Mouse (Mus musculus) MEL (cell line): ENCODE measurements around the gene Gm10271.

Experiments
- CHD2 ChIP-seq: IDR thresholded peaks from 2 replicates; pipeline ENCODE4 v1.6.1; 2011; ENCODE audit warnings: low read length, improper control_type of control experiment
- CTCF ChIP-seq, 3 experiments: IDR thresholded peaks in 2 of 3; conservative IDR thresholded peaks in 1 of 3; 2 replicates each; pipeline ENCODE4 v1.5.1; 2011 to 2012; ENCODE audit warnings: low read length in 3 of 3, low read depth in 2 of 3, mild to moderate bottlenecking in 2 of 3, improper control_type of control experiment in 1 of 3, inconsistent platforms in 1 of 3, mixed read lengths in 1 of 3, moderate library complexity in 1 of 3; ENCODE audit not compliant: control insufficient read depth in 1 of 3, insufficient read depth in 1 of 3, poor library complexity in 1 of 3, severe bottlenecking in 1 of 3
- GABPA ChIP-seq: IDR thresholded peaks from 2 replicates; pipeline ENCODE4 v1.6.1; 2012; ENCODE audit warnings: low read depth, mild to moderate bottlenecking, inconsistent platforms, low read length, improper control_type of control experiment, moderate library complexity
- MXI1 ChIP-seq: IDR thresholded peaks from 2 replicates; pipeline ENCODE4 v1.6.1; 2011; ENCODE audit warnings: mild to moderate bottlenecking, low read depth, low read length, improper control_type of control experiment
- RAD21 ChIP-seq: IDR thresholded peaks from 2 replicates; pipeline ENCODE4 v1.6.1; 2011; ENCODE audit warnings: mild to moderate bottlenecking, low read depth, low read length, improper control_type of control experiment
- SMC3 ChIP-seq: IDR thresholded peaks from 2 replicates; pipeline ENCODE4 v1.6.1; 2011; ENCODE audit warnings: low read depth, low read length, improper control_type of control experiment
- USF1 ChIP-seq: IDR thresholded peaks from 2 replicates; pipeline ENCODE4 v1.6.1; 2014; ENCODE audit warnings: low read depth, mild to moderate bottlenecking, inconsistent platforms, low read length, improper control_type of control experiment, moderate library complexity
- ZKSCAN1 ChIP-seq: IDR thresholded peaks from 2 replicates; pipeline ENCODE4 v1.6.1; 2012; ENCODE audit warnings: low read depth, mild to moderate bottlenecking, inconsistent platforms, low read length, improper control_type of control experiment, moderate library complexity

DNA sequence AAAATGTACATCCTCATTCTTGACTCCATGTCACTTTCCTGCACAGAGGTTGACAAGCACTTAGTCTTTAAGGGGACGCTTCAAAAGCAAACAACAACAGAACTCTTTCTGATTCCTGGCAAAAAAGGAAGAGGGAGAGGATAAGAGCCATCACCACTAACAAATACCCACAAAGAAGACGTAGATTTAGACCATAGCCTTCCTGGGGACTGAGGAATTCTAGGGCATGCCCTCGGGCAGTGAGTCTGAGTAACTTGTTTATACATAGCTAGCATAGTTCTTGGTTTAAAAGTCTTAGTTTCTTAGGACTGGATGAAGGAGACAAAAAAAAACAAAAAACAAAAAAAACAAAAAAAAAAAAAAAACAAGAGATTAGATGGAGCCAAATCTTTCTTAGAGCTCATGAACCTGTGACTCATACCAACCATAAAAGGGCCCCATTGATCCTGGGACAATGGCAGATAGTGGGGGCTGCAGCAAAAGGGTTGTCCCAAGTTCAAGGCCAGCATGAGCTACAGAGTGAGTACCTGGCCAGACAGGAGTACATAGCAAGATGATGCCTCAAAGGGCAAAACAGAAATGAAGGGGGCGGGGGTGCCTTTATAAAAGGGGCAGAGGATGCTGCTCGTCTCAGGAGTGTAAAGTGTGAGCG lies 23.3 kb upstream of the Gm10271 start:
- TF ChIP-seq MXI1 (no peak), CTCF (IDR thresholded peaks at IDR 0.05 in 2 of 3, conservative IDR thresholded peaks at IDR 0.05 in 1 of 3; ENCODE audit: control insufficient read depth in 1 of 3, insufficient read depth in 1 of 3, low read depth in 2 of 3, low read length in 3 of 3, poor library complexity in 1 of 3, severe bottlenecking in 1 of 3) (no peak), SMC3 (no peak), ZKSCAN1 (no peak), CHD2 (no peak), GABPA (no peak), USF1 (no peak), RAD21 (no peak)
